Mouse (Mus musculus) ES-E14 (cell line): ENCODE measurements around the gene Zg16.

ENCODE experiments used
- HCFC1 ChIP-seq: IDR thresholded peaks from 2 replicates; pipeline ENCODE4 v1.6.1; 2012; ENCODE audit warnings: low read length, inconsistent platforms, borderline replicate concordance; ENCODE audit not compliant: insufficient read depth
- ZNF384 ChIP-seq: IDR thresholded peaks from 2 replicates; pipeline ENCODE4 v1.6.1; 2012; ENCODE audit warnings: low read depth, low read length, inconsistent platforms

DNA sequence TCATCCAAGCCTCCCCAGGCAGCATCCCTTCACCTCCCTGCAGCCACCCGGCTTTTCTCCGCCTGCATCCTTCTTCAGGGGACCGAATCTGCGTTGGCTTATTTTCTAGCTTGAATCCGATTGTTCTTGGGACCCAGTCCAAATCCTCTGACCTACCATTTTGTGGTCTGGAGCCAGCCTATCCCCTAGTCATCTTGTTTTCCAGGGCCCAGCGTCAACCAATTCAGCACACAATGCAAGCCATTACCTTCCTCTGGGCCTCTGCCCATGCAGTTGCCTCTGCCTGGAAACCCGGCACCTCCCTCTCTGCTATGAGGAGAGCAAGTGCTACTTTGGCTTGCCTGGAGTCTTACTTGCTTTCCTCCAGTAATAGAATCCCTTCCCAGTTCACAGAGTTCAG, 18.4 kb upstream of the Zg16 start:
- TF ChIP-seq HCFC1 (no peak), ZNF384 (no peak)
